Mouse (Mus musculus) cerebellum, adult 2 months (tissue): ENCODE results near the gene Gm3573. TPM values are rescaled to one million over a fixed set of nuclear protein-coding genes. Genes with fewer than 3 reads are reported as not detected.
"Not testable (repeated sequence)": the region's sequence is repeated elsewhere in the genome, so short reads cannot be mapped to it uniquely, and the experiment has no call there.

Experiments
- DNase-seq, 2 experiments: peaks; one replicate each; pipeline ENCODE4 v3.0.0; 2021
- H3K27ac ChIP-seq: fragments of 200-500 bp; 2 replicates; pipeline ENCODE4 v1.5.1; 2012; ENCODE audit warnings: low read length, control low read depth, inconsistent platforms; ENCODE audit not compliant: insufficient read depth
- H3K27me3 ChIP-seq: fragments of 200-500 bp; 2 replicates; pipeline ENCODE4 v1.6.1; 2012; ENCODE audit warnings: inconsistent platforms, mild to moderate bottlenecking, low read length, moderate library complexity; ENCODE audit not compliant: control insufficient read depth, insufficient read depth
- H3K4me1 ChIP-seq: fragments of 200-500 bp; 2 replicates; pipeline ENCODE4 v1.6.1; 2011; ENCODE audit warnings: low read length; ENCODE audit not compliant: control insufficient read depth, insufficient read depth
- H3K4me3 ChIP-seq: fragments of 200-500 bp; replicated peaks from 2 replicates; pipeline ENCODE3; 2011; ENCODE audit warnings: mild to moderate bottlenecking, low read depth, low read length, control low read depth; ENCODE audit not compliant: insufficient read depth
- WGBS: fragments of 180-500 bp; shearing (Covaris S2); methylation state at CpG from one replicate; pipeline ENCODE4 v1.1.7; 2018; 5-methylcytosine and 5-hydroxymethylcytosine counted together
- polyA plus RNA-seq: library from polyadenylated mRNA; depleted of rRNA; stranded (reverse); fragments of >200 nt; gene quantifications from 2 replicates; pipeline ENCODE4 v1.2.3, GENCODE M21; 2012; rRNA removed

Gene Gm3573
- polyA plus RNA-seq: not detected in 2 replicates

DNA sequence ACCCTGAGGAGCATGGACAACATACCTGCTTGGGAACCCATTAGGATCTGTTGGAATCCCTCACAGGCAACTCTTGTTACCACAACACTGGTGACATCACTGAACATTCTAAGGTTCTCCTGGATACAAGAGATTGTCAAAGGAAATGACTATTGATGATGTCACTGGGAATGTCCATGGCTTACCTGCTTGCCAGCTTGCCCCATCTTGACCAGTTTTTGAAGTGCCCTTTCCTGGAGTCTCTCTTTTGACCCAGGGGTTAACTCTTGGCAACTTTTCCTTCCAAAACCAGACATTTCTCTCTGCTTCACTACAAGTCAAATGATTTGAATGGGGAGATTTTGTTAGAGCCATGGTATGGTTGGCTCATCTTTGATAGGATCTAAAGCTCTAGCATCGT lies at the start of gene Gm3573:
Gene Gm3573, minus strand, starts transcription at position 101 of the 400 bp plus-strand sequence.
- not testable (repeated sequence) for DNase-seq, H3K4me1 ChIP-seq, H3K4me3 ChIP-seq, H3K27ac ChIP-seq, H3K27me3 ChIP-seq
- WGBS: no CpG with 5 or more reads among the region's 1 CpGs

DNA sequence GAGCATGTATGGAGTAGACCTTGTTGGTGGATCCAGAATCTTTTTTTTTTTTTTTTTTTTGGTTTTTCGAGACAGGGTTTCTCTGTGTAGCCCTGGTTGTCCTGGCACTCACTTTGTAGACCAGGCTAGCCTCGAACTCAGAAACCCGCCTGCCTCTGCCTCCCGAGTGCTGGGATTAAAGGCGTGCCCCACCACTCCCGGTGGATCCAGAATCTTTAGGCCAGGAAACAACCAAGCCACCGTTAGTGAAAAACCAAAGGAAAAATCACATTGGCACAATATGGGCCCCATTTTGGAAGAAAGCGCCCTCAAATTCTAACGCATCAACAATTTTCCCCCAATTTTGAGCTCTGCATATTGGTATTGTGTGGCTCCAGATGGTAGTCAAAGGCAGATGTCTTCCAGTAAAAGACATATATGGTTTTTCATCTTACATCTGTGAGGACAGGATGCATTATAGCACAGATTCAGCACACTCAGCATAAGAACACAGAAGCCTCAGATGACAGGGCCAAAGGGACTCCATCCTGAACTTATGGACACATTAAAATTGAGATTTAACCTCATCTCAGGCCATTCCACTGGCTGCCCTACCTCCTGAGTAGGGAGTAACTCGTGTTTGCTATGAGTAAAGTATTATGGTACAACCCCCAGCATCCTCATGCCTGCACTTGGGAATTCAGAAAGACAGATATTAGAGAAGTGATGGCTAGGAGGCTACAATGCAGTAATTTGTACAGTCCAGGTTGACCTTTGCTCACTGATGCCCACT lies 26.4 kb upstream of the Gm3573 start:
- H3K27ac ChIP-seq, H3K27me3 ChIP-seq, DNase-seq, H3K4me3 ChIP-seq, H3K4me1 ChIP-seq: not testable (repeated sequence)
- WGBS: 75% methylated on average over 9 of the region's 10 CpGs

DNA sequence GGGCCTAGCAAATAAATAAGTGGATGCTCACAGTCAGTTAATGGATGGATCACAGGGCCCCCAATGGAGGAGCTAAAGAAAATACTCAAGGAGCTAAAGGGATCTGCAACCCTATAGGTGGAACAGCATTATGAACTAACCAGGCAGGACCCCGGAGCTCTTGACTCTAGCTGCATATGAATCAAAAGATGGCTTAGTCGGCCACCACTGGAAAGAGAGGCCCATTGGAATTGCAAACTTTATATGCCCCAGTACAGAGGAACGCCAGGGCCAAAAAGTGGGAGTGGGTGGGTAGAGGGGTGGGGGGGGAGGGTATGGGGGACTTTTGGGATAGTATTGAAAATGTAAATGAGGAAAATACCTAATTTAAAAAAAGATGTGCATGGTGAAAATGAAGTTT lies 6.7 kb downstream of the Gm3573 start:
- WGBS: 80% methylated on average over 3 of the region's 3 CpGs
- not testable (repeated sequence) for DNase-seq, H3K4me1 ChIP-seq

DNA sequence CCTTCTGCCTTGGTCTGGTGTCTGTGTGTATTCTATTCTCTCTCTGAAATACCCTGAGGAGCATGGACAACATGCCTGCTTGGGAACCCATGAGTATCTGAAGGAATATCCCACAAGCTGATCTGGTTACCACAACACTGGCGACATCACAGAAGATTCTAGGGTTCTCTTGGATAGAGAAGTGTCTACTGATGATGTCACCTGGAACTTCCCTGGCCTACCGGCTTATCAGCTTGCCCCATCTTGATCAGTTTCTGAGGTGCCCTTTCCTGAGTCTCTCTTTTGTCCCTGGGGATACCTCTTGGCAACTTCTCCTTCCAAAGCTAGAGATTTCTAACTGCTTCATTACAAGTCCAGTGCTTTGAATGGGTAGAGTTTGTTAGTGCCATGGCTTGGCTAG lies 28.1 kb downstream of the Gm3573 start, which contains the start of gene Gm17027:
Gene Gm17027, minus strand, starts transcription at position 101 of the 400 bp plus-strand sequence.
- not testable (repeated sequence) for DNase-seq

More for the DNA sequence above, 6.7 kb downstream of the Gm3573 start:
- not testable (repeated sequence) for H3K27ac ChIP-seq, H3K27me3 ChIP-seq, H3K4me3 ChIP-seq

More for the DNA sequence above, 28.1 kb downstream of the Gm3573 start, which contains the start of gene Gm17027:
- not testable (repeated sequence) for H3K4me1 ChIP-seq, H3K4me3 ChIP-seq, H3K27ac ChIP-seq, H3K27me3 ChIP-seq
- 83% methylated on average over 2 of the region's 2 CpGs for WGBS

Other genes with a start within 250 kb of the Gm3573 start
- not detected in 2 replicates for gene 1700024B05Rik, start 246.8 kb downstream of the Gm3573 start, polyA plus RNA-seq
- gene Gm6401, start 222.9 kb downstream of the Gm3573 start, polyA plus RNA-seq: not detected in 2 replicates
- gene Gm3543, start 207.5 kb downstream of the Gm3573 start, polyA plus RNA-seq: not detected in 2 replicates
- gene Gm7951, start 73.4 kb downstream of the Gm3573 start, polyA plus RNA-seq: not detected in 2 replicates
- gene Gm17027, start 28.2 kb downstream of the Gm3573 start, polyA plus RNA-seq: not detected in 2 replicates
- gene Gm17026, start 69.3 kb upstream of the Gm3573 start, polyA plus RNA-seq: not detected in 2 replicates
- not detected in 2 replicates for gene Gm9611, start 106.6 kb upstream of the Gm3573 start, polyA plus RNA-seq
- gene Gm7995, start 119.4 kb upstream of the Gm3573 start, polyA plus RNA-seq: not detected in 2 replicates
- not detected in 2 replicates for gene Gm8005, start 248.9 kb upstream of the Gm3573 start, polyA plus RNA-seq